Mouse (Mus musculus) intestine, embryonic 14.5 days (tissue): ENCODE measurements at regions not wholly inside any gene's neighbourhood (a gene's known extent, or its start where the extent isn't known, plus 50 kb on each side); places are given as distances from the start of the nearest gene placed in this dataset.

ENCODE experiments used
- ATAC-seq: fragments of 200-750 bp; cut with Nextera tagmentation; replicated peaks from 2 replicates; pipeline ENCODE4 v1.8.0; 2017; ENCODE audit warnings: low read depth, moderate number of reproducible peaks, moderate TSS enrichment, moderate library complexity; ENCODE audit not compliant: low FRiP score, low TSS enrichment
- DNase-seq: peaks from one replicate; pipeline ENCODE4 v3.0.0-alpha.2; 2018; ENCODE audit warnings: low spot score
- H3K27ac ChIP-seq: fragments of 300-500 bp; sonication (generic); 2 replicates; pipeline ENCODE4 v1.5.1; 2014; ENCODE audit warnings: low read depth, mild to moderate bottlenecking, control low read depth
- H3K27me3 ChIP-seq: fragments of 300-500 bp; sonication (generic); replicated peaks from 2 replicates; pipeline ENCODE4 v1.6.1; 2014; ENCODE audit warnings: low read length, control low read depth; ENCODE audit not compliant: control insufficient read depth, insufficient read depth
- H3K36me3 ChIP-seq: fragments of 300-500 bp; sonication (generic); 2 replicates; pipeline ENCODE4 v1.6.1; 2014; ENCODE audit warnings: low read length, control low read depth; ENCODE audit not compliant: control insufficient read depth, insufficient read depth
- H3K4me1 ChIP-seq: fragments of 300-500 bp; sonication (generic); replicated peaks from 2 replicates; pipeline ENCODE4 v1.6.1; 2014; ENCODE audit warnings: low read length, control low read depth, mixed read lengths; ENCODE audit not compliant: control insufficient read depth, insufficient read depth
- H3K4me2 ChIP-seq: fragments of 300-500 bp; sonication (generic); 2 replicates; pipeline ENCODE4 v1.6.1; 2014; ENCODE audit warnings: low read length
- H3K4me3 ChIP-seq: fragments of 300-500 bp; sonication (generic); 2 replicates; pipeline ENCODE4 v1.5.1; 2014; ENCODE audit warnings: low read depth, low read length, control low read depth, mixed read lengths
- H3K9ac ChIP-seq: fragments of 300-500 bp; sonication (generic); 2 replicates; pipeline ENCODE4 v1.6.1; 2014; ENCODE audit warnings: mild to moderate bottlenecking, low read length
- H3K9me3 ChIP-seq: fragments of 300-500 bp; sonication (generic); 2 replicates; pipeline ENCODE4 v1.6.1; 2016; ENCODE audit warnings: low read length, control low read depth; ENCODE audit not compliant: control insufficient read depth
- WGBS: fragments of 180-500 bp; shearing (Covaris S2); extraction: QIAGEN DNeasy Blood & Tissue Kit; methylation state at CpG from one replicate; pipeline ENCODE4 v1.1.7; 2014; 5-methylcytosine and 5-hydroxymethylcytosine counted together

DNA sequence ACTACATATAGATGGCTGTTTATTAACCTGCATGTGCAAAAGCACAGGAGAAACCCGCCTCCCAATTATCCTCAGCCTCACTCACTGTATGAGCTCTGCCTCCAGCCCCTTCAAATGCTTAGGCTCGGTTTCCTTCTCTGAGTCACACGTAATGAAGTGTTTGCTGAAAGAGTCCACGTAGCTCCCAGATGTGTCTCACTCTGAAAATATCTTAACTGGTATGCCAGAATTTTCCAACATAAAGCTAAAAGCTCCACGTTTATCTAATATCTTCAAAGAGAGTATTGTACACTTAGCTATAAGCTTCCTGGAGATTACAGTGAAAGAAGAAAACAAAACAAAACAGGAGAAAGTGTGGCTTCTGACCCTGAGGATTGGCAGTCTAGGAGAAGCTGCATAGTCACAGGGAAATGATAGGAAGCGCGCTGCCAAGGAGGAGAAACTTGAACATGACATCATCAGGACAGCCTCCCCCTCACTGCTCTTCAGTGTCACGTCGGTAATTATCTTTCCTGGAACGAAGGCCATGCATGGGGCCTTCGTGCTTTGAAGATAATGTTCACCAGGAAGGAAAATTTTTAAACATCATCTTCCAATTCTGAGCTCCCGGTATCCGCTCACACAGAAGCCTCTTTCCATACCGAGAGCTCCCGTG is 108.3 kb upstream of the L3mbtl4 start:
- no peak overlapping the region for H3K4me3 ChIP-seq
- peaks cover 15% of the 10 kb centered on the region for H3K4me1 ChIP-seq
- no peak for ATAC-seq
- no peak overlapping the region for H3K9ac ChIP-seq
- 0 out of 2 replicates have a peak overlapping the region, but pooled peaks have one; percentile 27 for H3K27ac ChIP-seq
- H3K9me3 ChIP-seq, result no peaks in the 10 kb centered on the region
- H3K36me3 ChIP-seq, result no peaks in the 10 kb centered on the region
- DNase-seq, result no peak
- H3K27me3 ChIP-seq, result no peaks in the 10 kb centered on the region
- no peak overlapping the region for H3K4me2 ChIP-seq
- WGBS, result 34% methylated on average over 15 of the region's 15 CpGs

DNA sequence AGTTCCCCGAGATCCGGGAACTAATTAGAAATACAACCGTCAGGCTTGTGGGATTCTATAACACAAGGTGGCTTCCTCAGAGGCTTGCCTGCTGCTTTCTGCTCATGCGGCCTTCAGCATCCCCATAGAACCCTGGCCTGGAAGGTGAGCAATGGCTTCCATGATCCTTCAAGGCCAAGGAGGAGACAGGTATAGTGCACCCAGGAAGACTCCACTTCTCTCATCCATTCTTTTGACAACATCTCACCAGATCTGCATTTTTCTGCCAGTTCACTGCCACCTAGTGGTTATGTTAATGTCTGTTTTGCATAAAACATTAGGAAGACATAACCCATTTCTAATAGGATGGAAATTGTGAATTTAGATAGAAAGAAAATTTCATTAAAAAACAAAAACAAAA is 107.2 kb upstream of the L3mbtl4 start:
- H3K4me3 ChIP-seq, result no peak overlapping the region
- peaks cover 15% of the 10 kb centered on the region for H3K4me1 ChIP-seq
- DNase-seq (peak; percentile 66), ATAC-seq (no peak)
- no peaks in the 10 kb centered on the region for H3K27me3 ChIP-seq
- H3K9ac ChIP-seq, result no peak overlapping the region
- H3K4me2 ChIP-seq, result no peak overlapping the region
- WGBS, result 76% methylated on average over 4 of the region's 4 CpGs
- no peaks in the 10 kb centered on the region for H3K9me3 ChIP-seq
- H3K36me3 ChIP-seq, result no peaks in the 10 kb centered on the region
- no peak overlapping the region for H3K27ac ChIP-seq

DNA sequence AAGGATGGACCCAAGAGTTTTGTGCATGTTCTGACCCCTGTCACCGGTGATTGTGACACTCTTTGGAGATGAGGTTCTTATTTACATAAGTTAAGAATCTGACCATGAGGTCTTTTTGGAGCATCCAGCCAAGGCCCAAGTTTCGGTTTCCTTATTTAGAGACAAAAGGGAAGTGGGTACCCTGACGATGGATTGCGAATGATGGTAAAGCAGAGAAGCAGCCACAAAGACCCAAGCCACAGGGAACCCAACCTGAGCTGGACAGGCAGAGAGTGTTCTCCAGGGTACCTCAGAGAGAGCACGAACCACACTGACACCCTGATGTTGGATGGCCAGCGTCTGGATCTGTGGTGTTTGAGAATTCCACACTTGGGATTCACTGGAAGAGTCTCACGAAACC is 100.8 kb upstream of the L3mbtl4 start:
- DNase-seq (no peak), ATAC-seq (no peak)
- Histone ChIP-seq H3K27ac (no peak overlapping the region), H3K9ac (no peak overlapping the region), H3K36me3 (no peaks in the 10 kb centered on the region), H3K4me3 (no peak overlapping the region), H3K4me2 (no peak overlapping the region), H3K4me1 (no peaks in the 10 kb centered on the region), H3K27me3 (no peaks in the 10 kb centered on the region), H3K9me3 (no peaks in the 10 kb centered on the region)
- 88% methylated on average over 7 of the region's 7 CpGs for WGBS

DNA sequence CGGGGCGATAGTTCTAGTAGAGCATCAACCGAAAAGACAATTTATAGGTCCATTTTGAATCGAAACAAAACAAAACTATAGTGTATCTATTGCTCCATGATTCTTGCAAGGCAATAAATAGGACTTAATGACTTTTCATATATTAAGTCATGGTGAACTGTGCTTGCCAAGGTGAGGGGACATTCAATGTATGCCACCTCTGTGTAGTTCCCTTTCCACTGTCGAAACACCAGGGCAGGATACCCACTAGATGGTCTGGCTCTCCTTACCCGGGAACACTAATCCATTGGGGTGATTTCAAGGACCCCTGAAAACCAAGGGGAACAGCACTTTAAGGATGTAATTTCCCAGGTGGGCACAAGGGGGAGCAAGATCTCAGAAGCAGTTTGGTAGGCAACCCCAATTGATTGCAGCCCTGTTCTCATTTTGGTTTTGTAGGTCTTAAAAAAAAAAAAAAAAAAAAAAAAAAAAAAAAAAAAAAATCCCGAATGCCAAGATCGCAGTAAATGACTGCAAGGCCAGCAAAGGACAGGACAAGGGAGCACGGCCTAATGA is 96.9 kb upstream of the L3mbtl4 start:
- DNase-seq, result peak; percentile 66
- Histone ChIP-seq H3K27me3 (no peaks in the 10 kb centered on the region), H3K9ac (no peak overlapping the region), H3K27ac (no peak overlapping the region), H3K4me1 (no peaks in the 10 kb centered on the region), H3K4me3 (no peak overlapping the region), H3K36me3 (no peaks in the 10 kb centered on the region), H3K9me3 (no peaks in the 10 kb centered on the region), H3K4me2 (no peak overlapping the region)
- 64% methylated on average over 9 of the region's 9 CpGs for WGBS
- no peak for ATAC-seq

GRCm38 (mm10) chr17:68177835-68178234 is 95.8 kb upstream of the L3mbtl4 start:
- ATAC-seq (no peak), DNase-seq (peak; percentile 62)
- H3K4me2 ChIP-seq, result no peak overlapping the region
- no peaks in the 10 kb centered on the region for H3K36me3 ChIP-seq
- no peaks in the 10 kb centered on the region for H3K4me1 ChIP-seq
- no peak overlapping the region for H3K4me3 ChIP-seq
- H3K9ac ChIP-seq, result no peak overlapping the region
- H3K27ac ChIP-seq, result no peak overlapping the region
- 27% methylated on average over 2 of the region's 2 CpGs for WGBS
- H3K27me3 ChIP-seq, result no peaks in the 10 kb centered on the region
- no peaks in the 10 kb centered on the region for H3K9me3 ChIP-seq

DNA sequence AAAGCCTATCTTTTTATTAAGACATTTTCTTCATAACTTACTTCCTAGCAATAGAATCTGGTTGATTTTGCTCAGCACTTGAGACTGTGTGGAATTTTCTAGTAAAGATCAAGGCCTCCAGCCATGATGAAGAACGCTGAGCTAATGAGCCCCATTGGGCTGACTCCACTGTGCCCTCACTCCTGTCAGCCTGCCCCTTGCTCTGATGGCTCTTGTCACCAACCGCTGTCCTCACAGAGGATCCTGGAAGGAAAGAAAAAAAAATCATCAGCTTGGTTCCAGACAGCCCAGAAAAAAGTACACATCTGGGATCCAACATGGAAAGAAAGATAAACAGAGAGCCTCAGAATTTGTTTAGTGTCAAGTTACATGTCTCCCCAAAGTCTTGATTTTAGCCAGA is 88.2 kb upstream of the L3mbtl4 start:
- no peak overlapping the region for H3K4me3 ChIP-seq
- H3K4me2 ChIP-seq, result no peak overlapping the region
- no peaks in the 10 kb centered on the region for H3K27me3 ChIP-seq
- DNase-seq (no peak), ATAC-seq (no peak; the same call in 1 of the 2 replicates)
- no peaks in the 10 kb centered on the region for H3K9me3 ChIP-seq
- WGBS, result 17% methylated on average over 2 of the region's 2 CpGs
- H3K9ac ChIP-seq, result no peak overlapping the region
- peak overlapping the region; percentile 8; the same call in 1 of the 2 replicates for H3K27ac ChIP-seq
- peaks cover 6% of the 10 kb centered on the region; the same call in 1 of the 2 replicates for H3K4me1 ChIP-seq
- H3K36me3 ChIP-seq, result no peaks in the 10 kb centered on the region

DNA sequence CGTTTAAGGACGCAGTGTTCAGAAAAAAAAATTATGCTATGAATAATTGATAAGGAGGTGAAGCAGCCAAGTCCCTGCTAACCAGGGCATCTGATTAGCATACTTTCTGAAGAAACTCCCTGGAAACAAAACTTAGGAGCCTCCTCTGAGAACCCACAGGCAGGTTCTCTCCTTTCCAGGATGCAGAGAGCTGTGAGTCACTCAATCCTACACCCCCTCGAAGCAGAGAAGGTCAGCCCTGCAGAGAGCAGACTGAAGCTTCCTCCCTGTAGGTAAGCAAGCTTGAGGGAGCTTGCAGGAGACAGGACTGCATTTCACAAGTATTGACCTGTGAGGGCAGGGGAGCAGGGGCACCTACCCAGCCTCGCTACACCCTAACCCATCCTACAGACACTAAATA is 83.7 kb upstream of the L3mbtl4 start:
- no peak overlapping the region for H3K27ac ChIP-seq
- H3K4me1 ChIP-seq, result peaks cover 3% of the 10 kb centered on the region; the same call in 1 of the 2 replicates
- no peak for DNase-seq
- WGBS, result 80% methylated on average over 4 of the region's 4 CpGs
- H3K9ac ChIP-seq, result no peak overlapping the region
- H3K9me3 ChIP-seq, result no peaks in the 10 kb centered on the region
- ATAC-seq, result no peak
- H3K4me2 ChIP-seq, result no peak overlapping the region
- no peaks in the 10 kb centered on the region for H3K36me3 ChIP-seq
- no peak overlapping the region for H3K4me3 ChIP-seq
- no peaks in the 10 kb centered on the region for H3K27me3 ChIP-seq

DNA sequence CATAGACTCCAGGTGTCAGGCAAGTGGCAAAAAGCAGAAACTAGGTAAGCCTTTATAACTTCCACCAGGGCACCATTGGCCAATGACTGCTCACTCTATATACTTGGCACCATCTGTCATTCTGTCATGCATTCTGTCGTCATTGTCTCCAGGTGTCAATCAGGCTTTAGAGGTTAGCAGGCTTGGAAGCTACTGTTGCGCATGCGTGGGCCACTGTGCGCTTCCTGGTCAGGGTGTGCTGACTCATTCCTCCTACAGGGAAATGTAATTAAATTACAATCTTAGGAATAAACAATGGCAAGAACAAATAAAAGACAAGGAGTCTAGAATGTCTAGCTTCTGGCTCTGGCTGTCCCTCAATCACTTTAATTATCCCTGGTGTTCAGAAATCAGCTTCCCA is 68.1 kb upstream of the L3mbtl4 start:
- Histone ChIP-seq H3K4me3 (no peak overlapping the region), H3K27ac (no peak overlapping the region), H3K9ac (no peak overlapping the region), H3K4me1 (no peaks in the 10 kb centered on the region), H3K9me3 (no peaks in the 10 kb centered on the region), H3K4me2 (no peak overlapping the region), H3K36me3 (no peaks in the 10 kb centered on the region), H3K27me3 (no peaks in the 10 kb centered on the region)
- ATAC-seq (no peak), DNase-seq (no peak)
- WGBS, result 89% methylated on average over 4 of the region's 4 CpGs

DNA sequence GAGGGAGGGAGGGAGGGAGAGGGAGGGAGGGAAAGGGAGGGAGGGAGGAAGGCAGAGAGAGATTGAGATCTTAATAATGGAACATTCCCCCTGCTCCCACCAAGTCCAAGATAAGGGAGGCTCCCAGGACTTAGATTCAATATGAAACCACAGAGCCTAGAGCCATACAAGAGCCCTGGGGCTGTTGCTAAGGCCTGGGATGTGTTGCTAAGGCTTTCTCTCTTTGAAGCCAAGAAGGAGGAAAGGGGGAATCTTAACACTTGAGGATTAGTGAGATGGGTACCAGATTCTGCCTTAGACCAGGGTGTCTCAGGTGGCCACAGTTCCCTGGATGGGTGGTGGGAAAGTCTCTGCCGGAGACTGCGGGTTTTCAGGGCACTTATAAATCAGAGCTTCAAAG is 64.8 kb upstream of the L3mbtl4 start:
- Histone ChIP-seq H3K27ac (no peak overlapping the region), H3K27me3 (no peaks in the 10 kb centered on the region), H3K9ac (no peak overlapping the region), H3K36me3 (no peaks in the 10 kb centered on the region), H3K4me1 (no peaks in the 10 kb centered on the region), H3K4me2 (no peak overlapping the region), H3K9me3 (no peaks in the 10 kb centered on the region), H3K4me3 (no peak overlapping the region)
- 48% methylated on average over 2 of the region's 2 CpGs for WGBS
- DNase-seq (no peak), ATAC-seq (no peak)
